Mouse (Mus musculus) MN1 (cell line): ENCODE measurements around the gene Amotl2.
A peak's percentile ranks its signal among the peaks of the same experiment; 100 is the strongest.
"Not testable (repeated sequence)": the region's sequence is repeated elsewhere in the genome, so short reads cannot be mapped to it uniquely, and the experiment has no call there.

Experiments
- DNase-seq: peaks from one replicate; pipeline ENCODE4 v3.0.0-alpha.2; 2016; ENCODE audit warnings: low spot score

The Amotl2 gene

DNA sequence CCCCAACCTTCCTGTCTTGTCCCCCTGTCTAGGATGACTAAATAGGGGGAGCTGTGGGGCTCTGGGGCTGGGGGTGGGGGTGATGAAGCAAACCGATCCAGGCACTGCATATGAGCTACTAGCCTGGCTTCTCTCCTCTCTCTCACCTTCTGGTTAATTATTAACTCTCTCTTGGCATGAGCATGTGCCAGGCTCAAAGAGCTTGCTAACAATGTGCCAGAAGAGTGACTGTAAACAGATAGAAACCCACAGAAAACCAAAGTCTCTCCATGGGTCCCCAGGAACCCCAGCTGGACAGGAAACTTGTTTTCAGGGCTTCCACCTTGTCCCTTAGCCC is 18.2 kb downstream of the Amotl2 start:
- DNase-seq, result no peak

DNA sequence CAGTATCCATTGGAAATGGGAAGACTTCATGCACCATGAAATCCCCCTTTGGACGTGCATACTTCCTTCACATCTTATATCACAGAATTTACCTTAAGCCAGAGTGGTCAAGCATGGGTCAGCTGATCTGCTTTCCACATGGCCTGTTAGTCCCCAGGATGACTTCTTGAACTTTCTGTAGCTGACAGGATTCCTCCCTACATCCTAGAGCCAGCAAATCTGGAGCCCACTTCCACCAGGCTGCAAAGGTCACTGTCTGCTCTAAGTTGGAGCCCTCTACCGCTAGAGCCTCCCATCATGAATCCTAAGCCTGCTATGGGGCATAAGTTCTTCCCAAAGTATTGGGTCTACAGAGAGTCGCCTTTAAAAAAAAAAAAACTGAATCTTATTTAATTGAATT is 18.8 kb downstream of the Amotl2 start:
- DNase-seq, result no peak

DNA sequence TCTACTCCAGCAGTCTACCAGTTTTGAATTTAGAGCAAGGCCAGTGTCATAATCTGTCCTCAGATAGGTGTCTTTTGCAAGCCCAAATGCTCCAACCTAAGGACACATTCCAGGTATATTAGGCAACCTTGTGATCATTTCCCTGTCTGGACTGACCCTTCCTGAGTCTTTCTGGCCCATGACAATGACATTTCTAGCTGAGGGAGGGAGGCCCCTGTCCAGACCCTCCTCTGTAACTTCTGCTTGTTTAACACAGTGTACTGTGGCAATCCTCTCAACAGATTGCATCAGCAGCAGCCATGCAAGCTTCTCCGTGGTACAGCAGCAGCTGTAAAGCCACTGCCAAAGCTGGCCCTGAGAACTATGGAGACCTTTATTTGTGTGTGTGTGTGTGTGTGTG is 19.5 kb downstream of the Amotl2 start:
- peak; percentile 56 for DNase-seq

DNA sequence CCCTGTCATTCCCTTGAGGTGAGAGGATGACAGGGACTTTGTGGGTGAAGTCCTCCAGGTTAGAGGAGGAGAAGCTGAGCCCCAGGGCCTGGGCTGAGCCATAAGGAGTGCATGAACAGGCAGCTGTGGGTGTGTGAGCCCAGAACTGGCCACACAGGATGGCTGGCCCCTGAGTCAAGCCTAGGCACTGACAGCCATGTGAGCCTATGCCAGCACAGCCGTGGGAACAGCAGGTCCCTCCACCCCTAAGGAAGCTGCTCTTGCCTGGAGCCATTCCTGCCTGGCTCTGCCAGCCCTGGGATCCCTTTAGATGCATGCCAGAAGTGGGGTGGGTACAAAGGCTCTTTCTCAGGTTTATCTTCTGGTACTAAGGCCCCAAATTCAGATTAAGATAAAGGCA is 20.9 kb downstream of the Amotl2 start:
- no peak for DNase-seq

DNA sequence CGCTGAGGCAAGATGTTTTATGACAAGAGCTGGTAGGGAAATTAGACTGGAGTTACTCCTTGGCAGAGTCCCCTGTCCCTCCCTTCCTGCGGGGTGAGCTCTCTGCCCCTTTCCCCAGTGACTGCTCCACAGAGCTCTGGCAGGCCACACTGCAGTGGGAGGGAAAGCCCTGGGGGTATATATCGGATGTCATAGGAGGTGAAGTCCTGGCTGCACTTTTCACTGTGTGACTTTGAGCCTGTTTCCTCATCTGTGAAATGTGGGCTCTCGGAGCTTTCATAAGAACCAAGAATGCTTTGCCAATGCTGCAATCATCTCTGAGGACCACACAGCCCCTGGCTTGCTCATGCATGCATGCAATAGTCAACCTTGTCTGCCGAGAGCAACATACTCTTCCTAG is 30.3 kb downstream of the Amotl2 start:
- DNase-seq, result no peak

DNA sequence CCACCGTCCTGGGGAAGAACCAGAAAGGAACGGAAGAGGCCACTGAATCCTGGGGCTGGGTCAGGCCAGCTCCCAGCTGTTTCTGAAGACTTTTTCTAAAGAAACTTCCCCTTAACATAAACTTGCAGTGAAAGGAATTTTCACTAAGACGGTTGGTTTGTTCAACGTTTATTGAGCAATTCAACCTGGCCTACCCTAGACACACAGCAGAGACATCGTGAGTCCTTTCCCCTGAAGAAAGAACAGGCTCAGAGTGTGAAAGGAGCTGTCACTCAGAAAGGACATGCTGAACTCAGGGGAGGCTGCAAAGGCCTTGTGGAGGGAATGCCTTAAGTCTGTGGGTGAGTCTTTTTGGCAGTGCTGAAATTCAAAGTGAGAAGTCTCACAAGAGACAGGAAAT is 31.4 kb downstream of the Amotl2 start:
- no peak for DNase-seq

DNA sequence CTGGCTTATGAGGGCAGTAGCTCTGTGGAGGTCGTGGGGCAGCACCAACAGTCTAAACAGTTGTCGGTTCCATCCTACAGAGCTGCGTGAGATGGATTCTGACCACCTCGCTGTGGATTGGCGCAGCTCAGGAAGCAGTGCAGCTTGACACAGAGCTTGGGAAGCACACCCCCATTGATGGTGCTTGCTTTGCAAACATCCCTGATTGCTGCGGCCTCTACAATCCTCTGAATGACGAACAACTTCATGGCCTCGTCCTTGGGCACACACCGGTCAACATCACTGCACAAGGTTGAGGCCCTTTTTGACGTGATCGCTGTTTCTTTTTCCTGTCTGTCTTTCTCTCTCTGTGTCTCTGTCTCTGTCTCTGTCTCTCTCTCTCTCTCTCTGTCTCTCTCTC is 32.7 kb downstream of the Amotl2 start:
- no peak for DNase-seq

DNA sequence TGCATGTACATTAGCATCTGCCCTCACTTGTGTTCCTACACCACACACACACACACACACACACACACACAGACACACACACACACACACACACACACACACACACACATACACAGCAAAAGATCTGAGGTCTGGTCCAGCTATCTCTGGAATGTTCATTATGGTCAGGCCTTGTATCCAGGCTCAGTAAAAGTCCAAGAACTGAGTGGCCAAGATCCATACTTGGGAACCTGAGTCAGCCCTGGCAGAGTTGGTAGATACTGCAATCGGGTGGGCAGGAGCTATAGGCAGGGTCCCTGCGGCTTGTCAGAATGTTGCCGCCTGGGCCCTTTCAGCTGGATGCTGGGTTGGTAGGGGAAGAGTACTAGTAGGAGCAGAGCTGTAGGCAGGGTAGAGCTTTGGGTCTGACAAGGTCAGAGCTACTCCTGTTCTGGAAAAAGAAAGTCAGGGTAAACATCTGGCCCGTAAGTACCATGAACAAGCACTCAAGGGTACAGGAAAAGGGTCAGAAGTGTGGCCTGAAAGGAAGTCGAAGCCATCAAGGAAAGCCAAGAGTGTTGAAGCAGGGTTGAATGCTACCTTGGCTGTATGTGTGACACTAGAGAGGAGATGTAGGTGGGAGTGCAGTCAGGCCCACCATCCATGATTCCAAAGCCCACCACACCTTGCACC is 35.3 kb downstream of the Amotl2 start:
- DNase-seq, result no peak

DNA sequence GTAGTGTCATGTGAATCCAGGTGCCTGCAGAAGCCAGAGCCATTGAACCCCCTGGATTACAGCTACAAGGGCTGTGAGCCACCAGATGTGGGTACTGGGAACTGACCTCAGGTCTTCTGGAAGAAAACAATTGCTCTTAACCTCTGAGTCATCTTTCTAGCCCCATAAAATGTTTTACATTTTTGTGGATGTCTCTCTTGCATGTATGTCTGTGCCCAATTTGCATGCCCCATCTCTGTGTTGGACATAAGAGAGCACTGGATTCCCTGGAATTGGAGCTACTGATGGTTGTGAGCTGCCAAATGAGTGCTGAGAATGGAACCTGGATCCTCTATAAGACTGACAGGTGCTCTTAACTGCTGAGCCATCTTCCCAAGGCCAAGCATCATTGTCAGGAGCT is 36.8 kb downstream of the Amotl2 start:
- no peak for DNase-seq

DNA sequence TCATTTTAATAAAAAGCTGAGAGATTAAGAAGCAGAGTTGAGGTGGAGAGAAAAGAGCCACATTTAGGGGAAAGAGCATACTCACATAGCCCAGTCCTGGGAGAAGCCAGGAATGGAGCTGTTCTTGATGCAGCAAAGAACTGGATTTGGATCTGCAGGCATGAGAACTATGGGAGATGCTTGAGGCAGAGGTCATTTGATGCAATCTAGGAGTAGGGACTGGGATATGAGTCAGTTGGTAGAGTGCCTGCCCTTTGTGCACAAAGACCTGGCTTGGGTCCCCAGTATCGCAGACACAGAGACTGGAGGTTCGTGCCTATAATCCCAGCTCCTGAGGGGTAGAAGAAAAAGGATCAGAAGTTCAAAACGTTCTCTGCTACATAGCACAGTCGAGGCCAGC is 38.7 kb downstream of the Amotl2 start:
- no peak for DNase-seq

DNA sequence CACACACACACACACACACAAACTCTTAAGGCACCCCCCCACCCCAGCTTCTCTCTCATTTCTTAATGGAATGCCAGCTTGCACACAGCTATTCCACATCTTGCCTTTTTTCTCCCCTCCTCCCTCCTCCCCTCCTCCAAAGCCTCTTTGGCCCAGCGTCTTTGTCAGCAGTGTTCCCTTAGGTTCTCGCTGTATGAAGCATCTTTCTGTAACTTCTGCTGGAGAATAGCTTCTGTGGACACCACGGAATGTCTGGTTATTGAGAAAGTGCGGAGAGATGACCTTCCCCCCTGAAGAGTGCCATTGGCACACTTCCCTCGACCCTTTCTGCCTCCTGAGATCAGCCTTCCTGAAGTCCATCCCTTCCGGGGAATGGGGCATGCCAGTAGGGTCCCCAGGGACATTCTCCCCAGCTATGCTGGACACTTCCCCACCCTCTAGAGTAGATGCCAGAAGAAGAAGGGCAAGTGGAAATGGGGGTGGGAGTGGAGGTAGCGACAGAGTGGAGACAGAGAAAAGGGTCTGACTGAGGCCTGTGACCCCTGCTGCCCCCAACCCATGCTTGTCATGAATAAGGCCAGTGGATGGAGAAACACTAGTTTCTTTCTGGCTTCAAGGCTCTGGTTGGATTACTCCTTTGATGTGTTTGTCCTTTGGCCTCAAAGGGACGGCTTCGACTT is 39.3 kb downstream of the Amotl2 start:
- no peak for DNase-seq

DNA sequence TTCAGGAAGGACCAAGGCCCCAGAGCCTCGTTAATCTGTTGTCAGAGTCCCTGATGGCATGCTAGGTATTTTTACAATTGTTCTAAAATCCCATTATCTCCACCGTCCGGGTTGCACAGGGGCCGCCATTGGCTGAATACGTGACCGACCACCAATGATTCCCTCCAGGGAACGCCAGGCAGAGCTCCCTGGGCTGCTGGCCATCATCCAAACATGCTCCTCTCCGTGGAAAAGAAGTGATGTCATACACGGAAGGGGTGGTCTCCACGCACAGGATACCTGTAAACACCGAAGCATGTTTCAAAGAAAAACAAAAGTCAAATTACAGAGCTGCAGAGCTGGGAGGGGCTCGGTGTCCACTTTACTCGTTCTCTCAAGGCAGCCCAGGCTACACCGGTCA is 39.9 kb downstream of the Amotl2 start:
- DNase-seq, result no peak

DNA sequence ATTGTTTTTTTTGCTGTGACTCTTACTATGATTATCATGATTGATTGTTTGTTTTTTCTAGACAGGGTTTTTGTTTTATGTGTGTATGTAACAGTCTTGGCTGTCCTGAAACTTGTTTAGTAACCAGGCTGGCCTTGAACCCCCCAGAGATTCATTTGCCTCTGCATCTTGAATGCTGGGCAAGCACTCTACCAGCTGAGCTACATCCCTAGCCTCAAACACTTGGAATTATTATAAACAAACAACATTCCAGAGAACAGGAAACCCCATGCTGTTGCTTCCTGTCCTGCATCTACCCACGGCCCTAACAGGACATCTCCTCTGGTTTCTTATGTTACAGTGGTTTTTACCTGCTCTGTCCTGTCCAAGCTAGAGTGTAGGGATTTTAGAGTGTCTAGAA is 42.4 kb downstream of the Amotl2 start:
- no peak for DNase-seq

DNA sequence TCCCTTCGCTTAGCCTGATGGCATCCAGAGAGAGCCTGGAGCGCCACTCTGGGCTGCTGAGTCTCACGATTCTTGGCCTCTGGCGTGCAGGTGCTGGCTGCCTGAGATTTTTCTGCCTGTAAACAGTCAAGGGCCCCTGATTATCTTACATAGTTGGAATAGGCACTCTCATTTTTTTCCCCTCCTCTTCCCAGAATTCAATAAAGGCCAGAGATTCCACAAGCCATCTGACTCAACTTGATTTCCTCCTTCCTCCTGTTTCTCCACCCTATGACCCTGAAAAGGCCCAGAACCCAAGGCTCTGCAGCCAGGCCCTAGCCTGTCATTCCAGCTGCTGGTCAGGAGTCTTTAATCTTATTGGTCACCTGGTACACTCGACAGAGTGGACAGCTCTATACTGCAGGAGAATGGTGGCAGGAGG is 43.1 kb downstream of the Amotl2 start:
- DNase-seq, result no peak

DNA sequence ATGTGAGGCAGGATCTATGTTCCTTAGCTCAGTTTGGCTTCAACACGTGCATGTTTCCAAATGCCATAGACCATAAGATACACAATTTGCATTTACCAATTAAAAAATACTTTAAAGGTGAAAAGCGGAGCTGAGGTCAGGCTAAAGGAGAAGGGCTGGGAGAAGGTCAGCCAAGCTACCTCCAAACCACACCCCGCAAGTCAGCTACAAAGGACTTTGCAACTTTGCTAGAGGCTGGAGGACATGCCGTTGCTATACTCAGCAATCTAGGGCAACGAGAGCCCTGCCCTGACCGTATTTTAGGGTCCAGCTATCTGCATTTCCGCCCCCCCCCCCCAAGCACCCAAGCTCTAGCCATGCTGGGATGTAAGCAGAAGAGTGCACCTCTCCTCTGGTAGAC is 45.1 kb downstream of the Amotl2 start:
- no peak for DNase-seq

DNA sequence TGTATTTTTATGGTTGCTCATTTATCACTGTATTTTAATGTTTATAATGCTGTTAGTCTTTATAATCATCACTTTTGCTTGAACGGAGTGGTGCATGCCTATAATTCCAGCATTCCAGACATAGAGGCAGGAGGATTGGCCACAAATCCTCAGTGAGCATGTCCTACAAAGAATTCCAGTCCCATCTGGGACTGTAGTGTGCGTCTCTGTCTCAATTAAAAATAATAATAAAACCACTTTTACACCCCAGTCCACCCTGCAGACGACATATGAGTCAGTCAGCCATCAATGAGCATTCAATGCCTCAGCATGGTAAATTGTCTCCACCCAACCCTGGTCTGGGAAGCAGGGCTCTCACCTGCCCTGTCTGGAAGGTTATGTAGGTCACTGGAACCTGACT is 46.4 kb downstream of the Amotl2 start:
- no peak for DNase-seq

DNA sequence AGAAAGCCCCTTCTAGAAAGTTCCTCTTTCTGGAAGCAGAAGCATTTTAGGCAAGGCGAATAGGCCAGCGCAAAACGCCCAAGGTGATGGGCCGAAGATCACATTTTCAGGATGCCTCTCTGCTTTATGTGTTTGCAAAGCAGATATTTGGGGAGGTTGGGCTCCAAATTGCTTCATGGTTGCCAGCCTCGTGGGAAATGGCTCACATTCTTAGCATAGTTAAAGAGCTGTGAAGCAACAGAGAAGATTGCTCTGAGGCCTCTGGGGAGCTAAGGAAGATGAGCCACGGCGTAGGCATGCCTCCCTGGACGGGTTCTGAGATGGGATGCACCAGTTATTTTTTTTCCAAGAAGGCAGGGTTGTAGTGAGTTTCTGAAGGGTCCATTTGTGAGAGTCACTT is 47.0 kb downstream of the Amotl2 start:
- DNase-seq, result no peak

DNA sequence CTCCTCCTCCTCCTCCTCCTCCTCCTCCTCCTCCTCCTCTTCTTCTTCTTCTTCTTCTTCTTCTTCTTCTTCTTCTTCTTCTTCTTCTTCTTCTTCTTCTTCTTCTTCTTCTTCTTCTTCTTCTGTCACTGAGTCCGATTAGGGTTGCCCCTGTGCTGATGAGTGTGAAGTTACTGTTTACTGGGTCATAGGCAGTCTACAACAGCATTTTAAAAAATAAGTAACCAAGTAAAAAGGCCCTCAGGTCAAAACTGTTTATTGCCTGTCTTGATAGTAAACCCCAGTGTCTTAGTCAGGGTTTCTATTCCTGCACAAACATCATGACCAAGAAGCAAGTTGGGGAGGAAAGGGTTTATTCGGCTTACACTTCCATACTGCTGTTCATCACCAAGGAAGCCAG is 48.1 kb downstream of the Amotl2 start:
- not testable (repeated sequence) for DNase-seq

DNA sequence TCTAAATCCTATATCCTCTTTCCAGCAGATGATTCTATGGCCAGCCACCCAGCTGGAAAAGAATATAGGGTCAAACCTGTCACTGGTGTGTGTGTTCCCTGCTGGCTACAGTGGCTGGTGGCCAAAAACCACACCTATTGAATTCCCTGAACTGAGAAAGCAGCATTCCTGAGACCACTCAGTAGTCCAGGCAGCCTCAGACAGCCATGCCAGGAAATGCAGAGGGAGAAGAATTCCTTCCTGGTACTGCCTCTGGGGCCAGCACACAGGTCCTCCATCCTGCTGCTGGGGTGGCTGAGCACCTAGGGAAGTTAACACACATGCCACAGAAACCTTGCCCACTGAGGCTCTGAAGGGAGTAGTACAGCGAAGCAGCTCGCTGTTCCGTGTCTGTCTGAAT is 50.3 kb downstream of the Amotl2 start:
- DNase-seq, result no peak

DNA sequence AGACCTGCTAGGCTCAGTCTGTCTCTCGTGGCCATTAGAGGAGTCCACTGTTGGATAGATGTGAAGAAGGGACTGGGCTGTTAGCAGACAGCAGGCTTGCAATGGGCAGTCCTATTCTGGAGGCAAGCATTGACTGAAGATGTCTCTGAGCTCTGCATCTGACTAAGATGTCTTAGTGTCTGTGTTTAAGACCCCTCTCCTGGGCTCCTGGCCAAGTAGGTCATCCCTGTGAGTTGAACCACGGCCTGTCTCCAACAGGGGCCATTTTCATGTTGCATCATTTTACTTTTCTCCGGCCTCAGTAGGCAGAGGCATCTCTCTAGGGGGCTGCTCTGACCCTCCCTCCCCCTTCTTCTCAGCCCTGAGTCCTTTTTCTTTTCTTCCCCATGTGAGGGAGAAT is 52.8 kb downstream of the Amotl2 start:
- no peak for DNase-seq

DNA sequence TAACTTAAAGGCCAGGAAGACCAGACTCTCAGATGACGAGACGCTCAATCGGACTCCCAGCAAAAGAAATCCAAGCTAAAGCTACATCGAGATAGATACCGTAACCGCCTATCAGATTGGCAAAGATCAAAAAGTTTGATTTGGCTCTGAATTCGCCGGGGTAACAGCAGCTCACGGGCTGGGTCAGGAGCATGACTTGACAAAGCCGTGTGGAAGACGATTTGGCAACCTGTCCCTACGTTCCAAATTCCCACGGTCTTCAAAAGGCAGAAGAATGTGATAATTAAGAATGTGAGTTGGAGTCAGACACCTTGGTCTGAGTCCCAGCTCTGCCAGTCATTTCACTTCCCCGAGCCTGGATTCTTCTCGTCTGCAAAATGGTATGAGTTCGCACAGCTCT is 53.7 kb downstream of the Amotl2 start:
- DNase-seq, result no peak

DNA sequence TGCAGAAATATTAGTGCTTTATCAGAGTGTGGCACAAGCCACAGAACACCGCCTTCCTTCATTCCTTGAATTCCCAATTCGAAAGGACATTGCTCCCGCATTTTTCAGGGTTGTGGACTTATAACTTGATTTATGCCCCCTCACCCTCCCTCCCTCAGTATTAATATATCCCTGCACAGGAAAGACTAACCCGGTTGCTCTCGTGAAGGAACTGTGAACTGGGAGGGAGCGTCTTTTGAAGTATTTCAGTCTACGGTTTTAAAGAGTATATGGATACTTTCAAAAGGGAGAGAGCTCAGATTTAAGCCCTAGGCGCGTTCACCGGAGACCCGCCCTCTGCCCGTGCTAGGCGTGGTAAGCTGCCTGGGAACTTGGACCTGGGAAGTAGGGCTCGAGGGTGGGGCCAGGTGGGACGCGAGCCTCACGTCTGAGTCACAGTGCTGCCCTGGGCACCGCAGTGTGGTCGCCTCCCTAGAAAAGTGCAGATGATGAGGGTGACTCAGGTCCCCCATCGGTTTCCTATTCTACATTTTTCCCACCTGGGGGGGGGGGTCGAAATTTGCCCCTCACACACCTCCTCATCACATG is 54.9 kb downstream of the Amotl2 start:
- DNase-seq, result no peak

DNA sequence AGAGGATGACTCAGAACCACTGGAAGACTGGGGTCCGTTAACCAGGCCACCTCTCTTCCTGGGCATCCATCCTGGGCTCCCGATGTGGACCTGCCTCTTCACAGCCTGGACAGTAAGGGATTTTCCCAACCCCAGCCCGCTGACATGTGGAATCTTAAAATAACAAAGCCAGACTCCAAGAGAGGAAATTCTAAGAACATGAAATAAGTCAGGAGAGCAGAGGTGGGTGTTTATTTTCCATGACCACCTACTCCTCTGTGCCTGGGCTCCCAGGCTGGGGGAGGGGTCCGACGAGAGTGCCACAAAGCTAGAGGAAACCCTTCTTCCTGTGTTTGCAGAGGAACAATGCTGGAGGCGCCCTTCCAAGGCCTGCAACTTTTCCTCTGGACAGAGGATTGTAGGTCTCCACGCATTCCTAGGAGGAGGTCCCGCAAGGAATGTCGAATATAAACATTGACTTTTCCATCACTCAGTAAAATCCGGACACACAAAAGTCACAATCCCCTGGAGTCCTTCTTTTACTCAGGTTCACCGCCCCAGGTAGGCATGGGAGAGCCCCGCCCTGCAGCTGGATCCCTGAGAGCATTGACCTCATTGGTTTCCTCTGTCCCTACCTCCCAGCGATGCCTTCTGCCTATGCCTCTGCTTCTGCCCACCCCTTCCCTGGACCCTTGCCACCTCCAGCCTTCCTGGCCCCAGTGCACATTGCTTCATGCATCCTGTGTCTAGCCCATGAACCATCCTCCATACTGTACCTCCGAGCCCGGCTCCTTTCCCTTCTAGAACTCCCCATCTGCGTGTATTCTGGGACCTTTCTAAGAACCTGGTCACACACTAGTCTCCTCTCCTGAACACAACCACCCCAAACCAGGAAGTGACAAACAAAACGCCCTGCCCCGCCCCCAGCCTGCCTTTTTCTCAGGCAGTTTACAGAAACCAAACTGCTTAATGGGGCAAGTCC is 61.4 kb downstream of the Amotl2 start:
- no peak for DNase-seq
